17 mouse cellular contexts compared by ENCODE assay signal in genomic region chr10:121805933-121806341, GRCm38 (mm10).
DNase-seq lines count a peak whose midpoint lies in the region; ATAC-seq and TF ChIP-seq lines count a peak whose summit lies in the region.
"Had no signal": no experiment of that assay in that cellular context is flagged by ENCODE, and none has a peak within 500 bp of the region (broad histone marks: within the 10 kb centered on the region; RNA-seq: fewer than 3 reads in every experiment).

No protein-coding gene starts in this region.

- no peak for ATAC-seq in heart, embryonic 13.5 days (ENCODE audit: extremely low read depth, insufficient number of reproducible peaks, low FRiP score, low TSS enrichment)
- no peak for ATAC-seq in hindbrain, postnatal 0 days
- ATAC-seq: Patski had no signal

- DNase-seq in heart, adult 8-10 months (ENCODE audit: low spot score): no peak
- DNase-seq in testis, postnatal 14 days (ENCODE audit: low spot score): no peak
- peak; percentile 55 for DNase-seq in hindbrain, postnatal 0 days (ENCODE audit: low spot score)
- DNase-seq in adrenal gland, postnatal 36 days: no peak
- no peak for DNase-seq in adrenal gland, postnatal 4 days (ENCODE audit: low spot score in 2 of 2)
- DNase-seq in left cerebral cortex, postnatal 10 days (ENCODE audit: extremely low spot score in 1 of 2, low spot score in 2 of 2): no peak
- DNase-seq: cerebellum, postnatal 25 days; lung, embryonic 14.5 days had no signal

- peaks cover 5% of the 10 kb centered on the region for H3K4me1 ChIP-seq in heart, embryonic 13.5 days
- H3K4me1 ChIP-seq in testis, adult 2 months (ENCODE audit: control insufficient read depth, insufficient read depth, low read length): peaks cover 4% of the 10 kb centered on the region; the same call in 1 of the 2 replicates
- H3K4me1 ChIP-seq in hindbrain, postnatal 0 days (ENCODE audit: insufficient read depth, low read length): no peaks in the 10 kb centered on the region
- H3K4me1 ChIP-seq: embryonic facial prominence, embryonic 13.5 days; kidney, embryonic 15.5 days; limb, embryonic 13.5 days; megakaryocyte, embryonic 14.5 days; neural tube, embryonic 12.5 days had no signal

- no peak for TF ChIP-seq CTCF in testis, adult 2 months (IDR thresholded peaks at IDR 0.05; ENCODE audit: control insufficient read depth, insufficient read depth, insufficient replicate concordance, low read depth, low read length)
- TF ChIP-seq CTCF in hindbrain, postnatal 0 days (IDR thresholded peaks at IDR 0.05; ENCODE audit: low read depth): peak; percentile 65

- 35% methylated on average over 11 of the region's 11 CpGs for WGBS in heart, embryonic 13.5 days
- WGBS in hindbrain, postnatal 0 days: 54% methylated on average over 11 of the region's 11 CpGs

- peak overlapping the region; percentile 50 for H3K4me2 ChIP-seq in heart, embryonic 13.5 days
- no peak overlapping the region for H3K4me2 ChIP-seq in hindbrain, postnatal 0 days (ENCODE audit: low read depth, low read length)
- H3K4me2 ChIP-seq: embryonic facial prominence, embryonic 13.5 days; kidney, embryonic 15.5 days; limb, embryonic 13.5 days; lung, embryonic 14.5 days; neural tube, embryonic 12.5 days had no signal

- no peaks in the 10 kb centered on the region for H3K27me3 ChIP-seq in heart, embryonic 13.5 days (replicated peaks)
- H3K27me3 ChIP-seq in testis, adult 2 months (ENCODE audit: control insufficient read depth, insufficient read depth, low read length): no peaks in the 10 kb centered on the region
- H3K27me3 ChIP-seq in hindbrain, postnatal 0 days (ENCODE audit: insufficient read depth, low read length): no peaks in the 10 kb centered on the region
- H3K27me3 ChIP-seq: CH12.LX; embryonic facial prominence, embryonic 13.5 days; kidney, embryonic 15.5 days; limb, embryonic 13.5 days; megakaryocyte, embryonic 14.5 days; neural tube, embryonic 12.5 days; Patski had no signal

- intact Hi-C loops in left cerebral cortex, postnatal 10 days (cut with DNase I): no loop called here

- TF ChIP-seq POLR2A in testis, adult 2 months (IDR thresholded peaks at IDR 0.05; ENCODE audit: control insufficient read depth, low read depth, low read length): no peak

- H3K9ac ChIP-seq in heart, embryonic 13.5 days: 0 out of 2 replicates have a peak overlapping the region, but pooled peaks have one; percentile 15
- no peak overlapping the region for H3K9ac ChIP-seq in hindbrain, postnatal 0 days (replicated peaks; ENCODE audit: low read length)
- H3K9ac ChIP-seq: embryonic facial prominence, embryonic 13.5 days; kidney, embryonic 15.5 days; limb, embryonic 13.5 days; lung, embryonic 14.5 days; neural tube, embryonic 12.5 days had no signal

- H3K9me3 ChIP-seq in heart, embryonic 13.5 days: no peaks in the 10 kb centered on the region
- no peaks in the 10 kb centered on the region for H3K9me3 ChIP-seq in hindbrain, postnatal 0 days (ENCODE audit: low read length)
- H3K9me3 ChIP-seq: embryonic facial prominence, embryonic 13.5 days; kidney, embryonic 15.5 days; limb, embryonic 13.5 days; megakaryocyte, embryonic 14.5 days; neural tube, embryonic 12.5 days had no signal

- H3K27ac ChIP-seq in heart, embryonic 13.5 days (replicated peaks): no peak overlapping the region
- H3K27ac ChIP-seq in testis, adult 2 months (ENCODE audit: control insufficient read depth, insufficient read depth, low read depth, low read length): no peak overlapping the region
- no peak overlapping the region for H3K27ac ChIP-seq in hindbrain, postnatal 0 days
- H3K27ac ChIP-seq: embryonic facial prominence, embryonic 13.5 days; kidney, embryonic 15.5 days; limb, embryonic 13.5 days; neural tube, embryonic 12.5 days had no signal

- H3K4me3 ChIP-seq in heart, embryonic 13.5 days: no peak overlapping the region
- peak overlapping the region; percentile 44 for H3K4me3 ChIP-seq in testis, adult 2 months (ENCODE audit: control insufficient read depth, low read depth, low read length)
- no peak overlapping the region for H3K4me3 ChIP-seq in hindbrain, postnatal 0 days (ENCODE audit: low read length)
- H3K4me3 ChIP-seq: embryonic facial prominence, embryonic 13.5 days; kidney, embryonic 15.5 days; limb, embryonic 13.5 days; megakaryocyte, embryonic 14.5 days; neural tube, embryonic 12.5 days had no signal

- peaks cover 30% of the 10 kb centered on the region for H3K36me3 ChIP-seq in heart, embryonic 13.5 days
- no peaks in the 10 kb centered on the region for H3K36me3 ChIP-seq in testis, adult 2 months (ENCODE audit: control insufficient read depth, insufficient read depth, low read length)
- peaks cover 31% of the 10 kb centered on the region for H3K36me3 ChIP-seq in hindbrain, postnatal 0 days (ENCODE audit: insufficient read depth, low read length)
